Mouse (Mus musculus) liver, embryonic 12.5 days (tissue): ENCODE results near the gene Rnft1. TPM values are rescaled to one million over a fixed set of nuclear protein-coding genes. Genes with fewer than 3 reads are reported as not detected.

ENCODE experiments used
- ATAC-seq: fragments of 200-750 bp; cut with Nextera tagmentation; 2 replicates; pipeline ENCODE4 v1.8.0; 2017; ENCODE audit warnings: moderate number of reproducible peaks, mild to moderate bottlenecking, moderate library complexity
- H3K27ac ChIP-seq: fragments of 300-500 bp; sonication (generic); 2 replicates; pipeline ENCODE4 v1.5.1; 2016; ENCODE audit warnings: mild to moderate bottlenecking
- H3K27me3 ChIP-seq: fragments of 300-500 bp; sonication (generic); replicated peaks from 2 replicates; pipeline ENCODE4 v1.6.1; 2016; ENCODE audit warnings: mild to moderate bottlenecking, moderate library complexity
- H3K36me3 ChIP-seq: fragments of 300-500 bp; sonication (generic); 2 replicates; pipeline ENCODE4 v1.6.1; 2016; ENCODE audit warnings: mild to moderate bottlenecking, moderate library complexity
- H3K4me1 ChIP-seq: fragments of 300-500 bp; sonication (generic); 2 replicates; pipeline ENCODE4 v1.6.1; 2016
- H3K4me2 ChIP-seq: fragments of 300-500 bp; sonication (generic); 2 replicates; pipeline ENCODE4 v1.6.1; 2016; ENCODE audit warnings: mild to moderate bottlenecking, moderate library complexity
- H3K4me3 ChIP-seq: fragments of 300-500 bp; sonication (generic); 2 replicates; pipeline ENCODE4 v1.5.1; 2016; ENCODE audit warnings: mild to moderate bottlenecking, moderate library complexity
- H3K9ac ChIP-seq: fragments of 300-500 bp; sonication (generic); 2 replicates; pipeline ENCODE4 v1.6.1; 2016; ENCODE audit warnings: mild to moderate bottlenecking, moderate library complexity
- H3K9me3 ChIP-seq: fragments of 300-500 bp; sonication (generic); replicated peaks from 2 replicates; pipeline ENCODE4 v1.6.1; 2016; ENCODE audit warnings: mild to moderate bottlenecking, moderate library complexity
- WGBS: fragments of 180-500 bp; shearing (Covaris S2); methylation state at CpG from one replicate; pipeline ENCODE4 v1.1.7; 2016; ENCODE audit not compliant: insufficient replicate concordance; 5-methylcytosine and 5-hydroxymethylcytosine counted together
- polyA plus RNA-seq: library from polyadenylated mRNA; unstranded; fragments of >200 nt; fragmentation: Nextera tagmentation; extraction: Ambion mirVana; gene quantifications from 2 replicates; pipeline ENCODE4 v1.2.1, GENCODE M21; 2016

The Rnft1 gene
- polyA plus RNA-seq, 1 experiment from 2014 or later: 18.9 TPM

DNA sequence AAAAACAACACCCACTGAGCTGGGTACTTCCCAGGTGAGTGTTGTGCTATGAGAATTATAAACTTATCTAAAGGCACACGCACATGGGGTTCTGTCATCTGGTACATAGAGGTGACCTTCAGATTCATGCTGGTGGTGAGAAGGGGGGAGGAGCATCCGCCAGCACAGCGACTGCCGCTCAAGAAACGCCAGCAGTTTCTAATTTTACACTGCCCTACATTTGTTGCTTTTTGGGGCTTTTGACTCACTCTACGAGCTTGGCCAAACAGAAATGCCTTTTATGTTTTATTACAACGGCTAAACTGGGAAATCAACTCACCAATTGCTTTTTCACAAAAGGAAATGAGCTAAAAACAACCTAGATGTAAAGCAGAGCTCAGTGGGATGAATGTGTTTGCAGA is 11.7 kb upstream of the Rnft1 start:
- Histone ChIP-seq H3K4me3 (no peak overlapping the region), H3K4me2 (peak overlapping the region; percentile 23)
- no peak for ATAC-seq

DNA sequence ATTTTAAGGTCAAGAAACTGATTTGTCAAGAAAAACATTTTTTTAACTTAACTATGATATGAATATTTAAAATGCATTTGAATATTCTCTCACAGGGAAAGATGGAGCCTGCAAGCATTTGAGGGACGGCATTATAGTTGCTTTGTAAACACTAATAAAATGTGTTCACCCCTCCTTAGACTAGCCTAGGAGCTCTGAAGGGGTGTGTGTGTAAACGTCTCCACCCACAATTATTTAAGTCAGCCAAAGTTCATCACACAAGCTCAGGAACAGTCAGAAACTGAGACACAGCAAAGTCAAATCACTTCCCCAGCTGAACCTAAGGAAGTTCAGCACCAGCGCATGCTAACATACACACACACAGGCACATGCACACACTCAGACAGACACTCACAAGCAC is 10.9 kb upstream of the Rnft1 start:
- ATAC-seq: no peak
- no peak overlapping the region for H3K9ac ChIP-seq
- peaks cover 9% of the 10 kb centered on the region; the same call in 1 of the 2 replicates for H3K27me3 ChIP-seq
- H3K4me1 ChIP-seq: no peaks in the 10 kb centered on the region
- no peak overlapping the region for H3K4me3 ChIP-seq
- H3K4me2 ChIP-seq: no peak overlapping the region
- no peaks in the 10 kb centered on the region for H3K9me3 ChIP-seq
- no peaks in the 10 kb centered on the region for H3K36me3 ChIP-seq
- 58% methylated on average over 3 of the region's 3 CpGs for WGBS
- no peak overlapping the region for H3K27ac ChIP-seq

More for the DNA sequence above, 11.7 kb upstream of the Rnft1 start:
- peaks cover 12% of the 10 kb centered on the region; the same call in 1 of the 2 replicates for H3K27me3 ChIP-seq
- H3K4me1 ChIP-seq: no peaks in the 10 kb centered on the region
- H3K9ac ChIP-seq: no peak overlapping the region
- WGBS: 44% methylated on average over 7 of the region's 7 CpGs
- H3K9me3 ChIP-seq: no peaks in the 10 kb centered on the region
- H3K27ac ChIP-seq: no peak overlapping the region
- no peaks in the 10 kb centered on the region for H3K36me3 ChIP-seq

DNA sequence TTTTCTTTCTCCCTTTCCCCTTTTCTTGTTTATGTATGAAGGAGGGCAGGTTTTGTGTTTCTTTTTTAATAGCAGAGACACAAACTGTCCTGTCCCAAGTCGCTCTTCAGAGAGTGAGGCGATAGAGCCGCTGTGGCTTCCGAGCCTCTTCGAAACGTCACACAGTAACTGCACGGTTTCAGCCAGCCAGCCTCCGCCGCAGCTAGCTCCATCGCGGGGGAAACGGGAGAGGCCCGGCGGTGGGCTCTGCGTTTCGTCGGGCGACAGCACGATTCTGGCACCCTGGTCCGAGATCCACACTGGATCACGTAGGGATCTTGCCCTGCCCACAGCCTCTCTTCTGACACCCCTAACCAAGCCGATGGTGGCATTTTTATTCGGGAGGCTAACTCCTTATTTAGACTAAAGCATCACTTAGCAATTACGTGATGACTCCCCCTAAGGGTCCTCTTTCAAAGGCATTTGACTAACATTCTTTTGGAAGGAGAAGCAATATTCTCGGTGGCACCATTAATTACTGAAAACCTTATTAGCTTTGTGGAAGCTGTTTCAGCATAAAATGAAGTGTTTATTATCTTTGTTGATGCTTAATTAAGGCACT is 553 bp downstream of the Rnft1 start:
- WGBS: under 1% methylated on average over 25 of the region's 25 CpGs

DNA sequence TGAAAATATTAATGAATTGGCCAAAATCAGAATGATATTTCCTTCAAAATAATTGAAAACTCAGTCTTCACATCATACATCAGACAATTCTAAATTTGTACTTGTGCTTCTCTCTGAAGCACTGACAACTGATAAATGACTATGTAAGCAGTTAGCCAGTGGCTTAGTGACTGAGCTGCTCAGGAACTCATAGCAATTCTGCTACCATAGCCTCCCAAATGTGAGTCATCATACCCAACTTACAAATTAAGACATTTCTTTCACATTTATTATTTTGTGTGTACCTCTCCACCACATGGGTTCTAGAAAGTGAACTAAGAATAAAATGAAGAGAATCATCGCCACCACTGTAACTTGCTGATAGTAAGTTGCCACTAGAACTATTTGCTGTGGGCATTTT is 6.3 kb downstream of the Rnft1 start:
- no peak overlapping the region for H3K9ac ChIP-seq
- H3K4me1 ChIP-seq: peaks cover 4% of the 10 kb centered on the region
- H3K4me3 ChIP-seq: no peak overlapping the region
- no peak for ATAC-seq
- peaks cover 40% of the 10 kb centered on the region for H3K36me3 ChIP-seq
- H3K27ac ChIP-seq: no peak overlapping the region
- no peaks in the 10 kb centered on the region for H3K9me3 ChIP-seq
- WGBS: 84% methylated on average over 1 of the region's 1 CpGs
- no peaks in the 10 kb centered on the region for H3K27me3 ChIP-seq
- no peak overlapping the region for H3K4me2 ChIP-seq

More for the DNA sequence above, 553 bp downstream of the Rnft1 start:
- Histone ChIP-seq H3K9me3 (no peaks in the 10 kb centered on the region), H3K4me1 (peaks cover 11% of the 10 kb centered on the region), H3K9ac (peak overlapping the region; percentile 87), H3K4me3 (peak overlapping the region; percentile 77), H3K27ac (peak overlapping the region; percentile 86), H3K36me3 (peaks cover 14% of the 10 kb centered on the region), H3K27me3 (peaks cover 3% of the 10 kb centered on the region; the same call in 1 of the 2 replicates), H3K4me2 (peak overlapping the region; percentile 93)
- ATAC-seq: peak; percentile 34; the same call in 1 of the 2 replicates

DNA sequence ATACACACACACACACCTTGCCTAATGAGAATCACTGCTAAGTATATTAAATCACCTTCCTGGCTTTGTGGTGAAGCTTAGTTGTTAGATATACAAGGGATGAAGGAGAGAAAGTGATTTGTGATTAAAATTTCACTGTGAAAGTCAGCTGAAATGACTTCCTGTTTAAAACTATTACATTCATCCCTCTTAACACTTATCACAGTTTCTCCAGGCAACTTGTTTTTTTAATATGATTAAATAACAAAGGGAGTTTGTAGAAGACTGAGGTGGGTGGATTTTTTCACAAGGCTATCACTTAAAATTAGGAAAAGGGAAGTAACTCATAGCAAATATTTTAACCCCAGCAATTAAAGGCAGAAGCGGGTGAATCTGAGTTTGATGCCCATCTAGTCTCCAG is 12.9 kb downstream of the Rnft1 start:
- Histone ChIP-seq H3K4me3 (no peak overlapping the region), H3K4me1 (no peaks in the 10 kb centered on the region), H3K4me2 (no peak overlapping the region), H3K9me3 (no peaks in the 10 kb centered on the region), H3K36me3 (peaks cover 56% of the 10 kb centered on the region), H3K9ac (no peak overlapping the region), H3K27ac (no peak overlapping the region), H3K27me3 (no peaks in the 10 kb centered on the region)
- ATAC-seq: no peak
- 91% methylated on average over 1 of the region's 1 CpGs for WGBS

DNA sequence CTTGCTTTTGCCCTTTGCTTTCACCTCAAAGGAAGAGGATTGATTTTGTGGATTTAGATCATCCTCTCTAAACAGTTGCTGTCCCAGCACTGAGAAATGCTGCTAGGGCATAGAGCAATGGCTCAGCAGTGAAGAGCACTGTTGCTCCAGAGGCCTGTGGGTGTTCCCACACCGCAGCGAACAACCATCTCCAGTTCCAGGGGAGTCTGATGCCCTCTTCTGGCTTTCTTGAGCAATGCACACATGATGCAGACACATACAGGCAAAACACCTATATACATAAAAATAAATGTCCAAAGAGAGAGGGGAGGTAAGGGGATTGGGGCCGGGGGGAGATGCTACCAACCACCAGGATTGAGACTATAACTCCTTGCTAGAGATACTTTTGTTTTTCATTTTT is 13.5 kb downstream of the Rnft1 start:
- peaks cover 56% of the 10 kb centered on the region for H3K36me3 ChIP-seq
- WGBS: 75% methylated on average over 3 of the region's 3 CpGs
- no peak overlapping the region for H3K27ac ChIP-seq
- no peak overlapping the region for H3K4me3 ChIP-seq
- no peaks in the 10 kb centered on the region for H3K4me1 ChIP-seq
- ATAC-seq: no peak
- H3K9me3 ChIP-seq: no peaks in the 10 kb centered on the region
- no peaks in the 10 kb centered on the region for H3K27me3 ChIP-seq
- H3K4me2 ChIP-seq: no peak overlapping the region
- H3K9ac ChIP-seq: no peak overlapping the region

DNA sequence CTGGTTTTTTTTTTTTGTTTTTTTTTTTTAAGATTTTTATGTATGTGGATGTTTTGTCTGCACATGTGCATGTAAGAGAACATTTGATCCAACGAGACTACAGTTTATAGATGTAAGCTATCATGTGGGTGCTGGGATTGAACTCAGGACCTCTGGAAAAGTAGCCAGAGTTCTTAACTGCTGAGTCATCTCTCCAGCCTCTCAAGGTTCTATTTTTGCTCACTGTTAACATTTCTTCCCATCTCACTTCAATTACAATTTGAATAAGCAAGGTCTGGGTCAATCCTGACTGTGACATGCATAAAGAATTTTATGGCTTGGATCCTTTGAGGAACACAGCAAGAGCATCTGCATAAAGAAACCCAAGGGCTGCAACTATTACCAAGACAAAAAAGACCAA is 16.3 kb downstream of the Rnft1 start:
- H3K27ac ChIP-seq: no peak overlapping the region
- no peaks in the 10 kb centered on the region for H3K9me3 ChIP-seq
- WGBS: 75% methylated on average over 1 of the region's 1 CpGs
- no peak overlapping the region for H3K4me3 ChIP-seq
- peaks cover 76% of the 10 kb centered on the region for H3K36me3 ChIP-seq
- H3K4me1 ChIP-seq: no peaks in the 10 kb centered on the region
- no peak overlapping the region for H3K9ac ChIP-seq
- ATAC-seq: no peak
- H3K27me3 ChIP-seq: no peaks in the 10 kb centered on the region
- no peak overlapping the region for H3K4me2 ChIP-seq

DNA sequence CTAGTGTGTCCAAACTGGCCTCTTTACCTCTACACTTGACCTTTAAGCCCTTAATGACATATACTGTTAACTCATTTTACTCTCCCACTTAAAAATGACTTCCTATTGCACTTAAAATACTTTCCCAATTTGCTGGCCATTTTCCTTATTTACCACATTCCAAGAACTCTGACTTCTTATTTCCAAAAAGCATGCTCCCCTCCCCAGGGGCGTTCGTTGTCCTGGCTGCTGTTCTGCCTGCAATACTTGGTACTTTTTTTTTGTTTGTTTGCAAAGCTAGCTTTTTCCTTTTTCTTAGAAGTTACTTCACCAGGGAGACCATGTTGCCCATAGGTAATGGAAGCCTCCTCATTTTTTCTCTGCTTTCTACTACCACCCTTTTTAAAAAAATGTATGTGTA is 18.7 kb downstream of the Rnft1 start:
- no peaks in the 10 kb centered on the region for H3K9me3 ChIP-seq
- peaks cover 82% of the 10 kb centered on the region for H3K36me3 ChIP-seq
- no peak overlapping the region for H3K27ac ChIP-seq
- no peak for ATAC-seq
- H3K27me3 ChIP-seq: no peaks in the 10 kb centered on the region
- WGBS: 86% methylated on average over 2 of the region's 2 CpGs
- H3K4me2 ChIP-seq: no peak overlapping the region
- no peaks in the 10 kb centered on the region for H3K4me1 ChIP-seq
- no peak overlapping the region for H3K9ac ChIP-seq
- no peak overlapping the region for H3K4me3 ChIP-seq

DNA sequence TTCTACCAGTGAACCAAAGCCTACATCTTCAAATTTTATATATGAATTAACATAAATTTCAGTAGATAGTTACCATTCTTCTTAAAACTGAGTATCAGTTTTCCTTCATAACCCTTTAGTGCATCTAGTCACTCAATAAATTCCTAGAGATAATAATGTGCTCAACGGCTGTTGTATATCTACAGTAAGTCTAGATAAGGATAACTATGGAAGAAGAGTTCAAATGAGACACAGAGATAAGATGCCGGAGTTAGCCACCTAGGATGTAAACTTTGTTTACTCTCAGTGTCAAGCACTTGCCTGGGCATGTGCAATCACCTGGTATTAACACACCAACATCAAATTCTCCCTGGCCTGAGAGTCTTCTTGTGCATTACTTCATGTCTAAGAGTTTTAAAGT is 22.9 kb downstream of the Rnft1 start:
- WGBS: 29% methylated on average over 2 of the region's 2 CpGs

DNA sequence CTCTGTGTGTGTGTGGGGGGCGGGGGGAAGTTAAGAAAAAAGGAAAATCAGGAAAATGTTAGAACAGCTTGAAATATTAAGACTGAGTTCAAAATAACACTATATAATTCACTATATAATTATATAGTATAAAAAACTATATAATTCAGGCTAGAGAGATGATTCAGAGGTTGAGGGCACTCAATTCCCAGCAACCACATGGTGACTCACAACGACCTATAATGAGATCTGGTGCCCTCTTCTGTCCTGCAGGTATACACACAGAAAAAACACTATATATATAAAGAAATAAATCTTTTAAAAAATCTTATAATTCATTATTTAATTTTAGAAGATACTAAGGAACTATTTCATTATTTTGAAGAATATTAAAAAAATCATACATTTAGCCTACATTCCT is 23.5 kb downstream of the Rnft1 start:
- 88% methylated on average over 2 of the region's 2 CpGs for WGBS
- H3K36me3 ChIP-seq: peaks cover 93% of the 10 kb centered on the region

More for the DNA sequence above, 22.9 kb downstream of the Rnft1 start:
- Histone ChIP-seq H3K4me1 (no peaks in the 10 kb centered on the region), H3K9me3 (no peaks in the 10 kb centered on the region), H3K36me3 (peaks cover 93% of the 10 kb centered on the region), H3K4me3 (no peak overlapping the region), H3K27me3 (no peaks in the 10 kb centered on the region), H3K9ac (no peak overlapping the region), H3K4me2 (no peak overlapping the region), H3K27ac (no peak overlapping the region)
- ATAC-seq: no peak

DNA sequence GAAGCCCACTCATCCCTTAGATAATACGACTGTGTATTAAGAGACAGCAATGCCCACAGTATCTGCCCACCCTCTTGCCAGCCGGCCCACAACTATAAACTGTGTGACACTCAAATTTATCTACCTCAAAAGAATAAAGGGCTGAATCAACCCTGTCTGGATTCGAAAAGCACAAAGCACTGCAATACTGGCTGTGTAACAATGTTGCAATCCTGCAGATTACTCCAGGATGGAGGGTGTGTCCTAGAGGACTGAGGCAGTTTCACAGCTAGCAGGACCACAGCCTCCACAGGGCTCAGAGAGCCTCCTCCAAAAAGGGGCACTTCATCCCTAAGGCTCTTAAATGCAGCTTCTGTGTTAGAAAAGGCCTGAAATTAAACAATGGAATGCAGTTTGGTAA is 32.2 kb downstream of the Rnft1 start:
- Histone ChIP-seq H3K4me1 (no peaks in the 10 kb centered on the region), H3K36me3 (peaks cover 90% of the 10 kb centered on the region), H3K9me3 (no peaks in the 10 kb centered on the region), H3K9ac (no peak overlapping the region), H3K4me2 (no peak overlapping the region), H3K4me3 (no peak overlapping the region), H3K27ac (no peak overlapping the region), H3K27me3 (no peaks in the 10 kb centered on the region)
- 80% methylated on average over 3 of the region's 3 CpGs for WGBS
- ATAC-seq: no peak

More for the DNA sequence above, 23.5 kb downstream of the Rnft1 start:
- no peak overlapping the region for H3K4me2 ChIP-seq
- no peaks in the 10 kb centered on the region for H3K4me1 ChIP-seq
- no peaks in the 10 kb centered on the region for H3K27me3 ChIP-seq
- no peak for ATAC-seq
- no peak overlapping the region for H3K4me3 ChIP-seq
- no peaks in the 10 kb centered on the region for H3K9me3 ChIP-seq
- no peak overlapping the region for H3K9ac ChIP-seq
- no peak overlapping the region for H3K27ac ChIP-seq

DNA sequence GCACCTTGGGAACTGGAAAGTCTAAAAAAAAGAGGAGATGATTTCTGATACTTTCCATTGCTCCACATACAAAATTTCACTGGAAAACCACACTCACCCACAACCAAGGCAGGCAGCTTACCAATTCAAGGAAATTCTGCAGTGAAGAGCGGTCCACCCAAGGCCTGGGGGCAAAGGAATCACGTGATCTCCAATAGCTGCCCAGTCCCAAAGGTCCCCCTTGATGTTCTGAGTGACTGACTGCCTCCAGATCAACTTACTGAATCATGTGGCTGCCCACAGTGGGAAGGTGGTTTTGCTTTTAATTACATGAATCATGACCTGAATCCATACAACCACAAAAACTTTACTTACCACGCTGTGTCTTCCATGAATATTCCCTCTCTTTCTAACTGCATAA is 32.8 kb downstream of the Rnft1 start:
- no peaks in the 10 kb centered on the region for H3K27me3 ChIP-seq
- peaks cover 88% of the 10 kb centered on the region for H3K36me3 ChIP-seq

DNA sequence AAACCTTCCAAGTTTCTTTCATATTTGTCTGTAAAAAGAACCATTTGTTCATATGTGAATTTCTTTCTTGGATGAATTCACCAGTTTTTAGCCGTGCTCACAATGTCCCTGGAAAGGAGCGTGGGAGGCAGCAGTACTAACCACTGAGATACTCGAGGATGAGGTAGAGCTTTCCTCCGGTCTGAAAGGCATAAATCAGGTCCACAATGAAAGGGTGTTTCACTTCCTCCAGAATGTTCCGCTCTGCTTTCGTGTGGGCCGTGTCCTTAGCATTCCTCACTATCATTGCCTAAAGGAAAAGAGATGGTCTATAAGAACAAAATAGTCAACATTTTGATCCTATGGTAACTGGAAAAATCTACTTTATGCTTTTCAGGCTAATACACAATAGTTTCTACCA is 35.3 kb downstream of the Rnft1 start:
- no peak for ATAC-seq
- no peak overlapping the region for H3K4me3 ChIP-seq
- no peaks in the 10 kb centered on the region for H3K4me1 ChIP-seq
- H3K27ac ChIP-seq: no peak overlapping the region
- no peaks in the 10 kb centered on the region for H3K27me3 ChIP-seq
- peaks cover 88% of the 10 kb centered on the region for H3K36me3 ChIP-seq
- no peaks in the 10 kb centered on the region for H3K9me3 ChIP-seq
- 88% methylated on average over 7 of the region's 7 CpGs for WGBS
- no peak overlapping the region for H3K9ac ChIP-seq
- no peak overlapping the region for H3K4me2 ChIP-seq

More for the DNA sequence above, 32.8 kb downstream of the Rnft1 start:
- no peaks in the 10 kb centered on the region for H3K9me3 ChIP-seq
- no peaks in the 10 kb centered on the region for H3K4me1 ChIP-seq
- H3K9ac ChIP-seq: no peak overlapping the region
- H3K27ac ChIP-seq: no peak overlapping the region
- no peak overlapping the region for H3K4me2 ChIP-seq
- whole genome bisulfite sequencing: 90% methylated on average over 3 of the region's 3 CpGs
- H3K4me3 ChIP-seq: no peak overlapping the region
- ATAC-seq: no peak
